Mouse (Mus musculus) lung, embryonic 14.5 days (tissue): ENCODE measurements around the gene Ccdc60. TPM values are rescaled to one million over a fixed set of nuclear protein-coding genes. Genes with fewer than 3 reads are reported as not detected.
"Not testable (repeated sequence)": the region's sequence is repeated elsewhere in the genome, so short reads cannot be mapped to it uniquely, and the experiment has no call there.

Experiments
- ATAC-seq: fragments of 200-750 bp; cut with Nextera tagmentation; 2 replicates; pipeline ENCODE4 v1.8.0; 2017; ENCODE audit warnings: mild to moderate bottlenecking, moderate TSS enrichment, moderate library complexity; ENCODE audit not compliant: insufficient read depth
- DNase-seq: peaks from one replicate; pipeline ENCODE4 v3.0.0-alpha.2; 2015
- H3K27ac ChIP-seq: fragments of 300-500 bp; sonication (generic); 2 replicates; pipeline ENCODE4 v1.5.1; 2014; ENCODE audit warnings: low read depth, mild to moderate bottlenecking, moderate library complexity
- H3K27me3 ChIP-seq: fragments of 300-500 bp; sonication (generic); 2 replicates; pipeline ENCODE4 v1.6.1; 2014; ENCODE audit warnings: low read length, control low read depth; ENCODE audit not compliant: insufficient read depth
- H3K36me3 ChIP-seq: fragments of 300-500 bp; sonication (generic); 2 replicates; pipeline ENCODE4 v1.6.1; 2014; ENCODE audit warnings: control low read depth; ENCODE audit not compliant: insufficient read depth
- H3K4me1 ChIP-seq: fragments of 300-500 bp; sonication (generic); 2 replicates; pipeline ENCODE4 v1.6.1; 2014; ENCODE audit warnings: antibody characterized with exemption, control low read depth; ENCODE audit not compliant: insufficient read depth
- H3K4me2 ChIP-seq: fragments of 300-500 bp; sonication (generic); 2 replicates; pipeline ENCODE4 v1.6.1; 2014; ENCODE audit warnings: mild to moderate bottlenecking
- H3K4me3 ChIP-seq: fragments of 300-500 bp; sonication (generic); 2 replicates; pipeline ENCODE4 v1.5.1; 2014; ENCODE audit warnings: low read depth, low read length
- H3K9ac ChIP-seq: fragments of 300-500 bp; sonication (generic); 2 replicates; pipeline ENCODE4 v1.6.1; 2014
- H3K9me3 ChIP-seq: fragments of 300-500 bp; sonication (generic); 2 replicates; pipeline ENCODE4 v1.6.1; 2016; ENCODE audit warnings: low read depth, low read length, control low read depth
- CTCF ChIP-seq: IDR thresholded peaks from 2 replicates; pipeline ENCODE4 v1.5.1; 2016; ENCODE audit warnings: antibody characterized with exemption, low read depth
- WGBS: fragments of 180-500 bp; shearing (Covaris S2); extraction: QIAGEN DNeasy Blood & Tissue Kit; methylation state at CpG from one replicate; pipeline ENCODE4 v1.1.7; 2014; 5-methylcytosine and 5-hydroxymethylcytosine counted together
- polyA plus RNA-seq: library from polyadenylated mRNA; unstranded; fragments of >200 nt; fragmentation: Nextera tagmentation; extraction: Ambion mirVana; gene quantifications from 2 replicates; pipeline ENCODE4 v1.2.1, GENCODE M21; 2014

Gene Ccdc60
- polyA plus RNA-seq, 1 experiment from 2014 or later = 1.0 TPM

GRCm38 (mm10) chr5:116154811-116155210, 134.0 kb downstream of the Ccdc60 start:
- Histone ChIP-seq H3K27me3 (no peaks in the 10 kb centered on the region), H3K4me2 (no peak overlapping the region), H3K4me3 (no peak overlapping the region), H3K9ac (no peak overlapping the region), H3K27ac (no peak overlapping the region), H3K36me3 (no peaks in the 10 kb centered on the region), H3K9me3 (no peaks in the 10 kb centered on the region), H3K4me1 (no peaks in the 10 kb centered on the region)
- no peak for TF ChIP-seq CTCF
- WGBS = 18% methylated on average over 2 of the region's 2 CpGs
- DNase-seq (peak; percentile 43), ATAC-seq (no peak)

- H3K9ac ChIP-seq, H3K9me3 ChIP-seq, H3K27me3 ChIP-seq, H3K27ac ChIP-seq, H3K4me3 ChIP-seq, H3K36me3 ChIP-seq, DNase-seq, H3K4me2 ChIP-seq, H3K4me1 ChIP-seq, ATAC-seq: not testable (repeated sequence)
Observed at GRCm38 (mm10) chr5:116146446-116146845, 142.3 kb downstream of the Ccdc60 start.

GRCm38 (mm10) chr5:116144711-116145110, 144.1 kb downstream of the Ccdc60 start:
- no peaks in the 10 kb centered on the region for H3K27me3 ChIP-seq
- H3K9ac ChIP-seq = no peak overlapping the region
- H3K4me2 ChIP-seq = no peak overlapping the region
- no peaks in the 10 kb centered on the region for H3K36me3 ChIP-seq
- WGBS = 60% methylated on average over 12 of the region's 12 CpGs
- TF ChIP-seq CTCF = no peak
- no peak for ATAC-seq
- no peak for DNase-seq
- H3K27ac ChIP-seq = no peak overlapping the region
- H3K4me1 ChIP-seq = no peaks in the 10 kb centered on the region
- H3K4me3 ChIP-seq = no peak overlapping the region
- H3K9me3 ChIP-seq = no peaks in the 10 kb centered on the region

- Histone ChIP-seq H3K27me3 (no peaks in the 10 kb centered on the region), H3K4me2 (no peak overlapping the region), H3K9me3 (no peaks in the 10 kb centered on the region), H3K9ac (no peak overlapping the region), H3K36me3 (no peaks in the 10 kb centered on the region), H3K4me1 (no peaks in the 10 kb centered on the region), H3K4me3 (no peak overlapping the region), H3K27ac (no peak overlapping the region)
- ATAC-seq (no peak), DNase-seq (no peak)
- 41% methylated on average over 2 of the region's 2 CpGs for WGBS
- TF ChIP-seq CTCF = no peak
Observed at GRCm38 (mm10) chr5:116140682-116141081, 148.1 kb downstream of the Ccdc60 start.

GRCm38 (mm10) chr5:116123344-116123743, 165.4 kb downstream of the Ccdc60 start:
- peak; percentile 85 for ATAC-seq
- H3K4me3 ChIP-seq = no peak overlapping the region
- H3K9ac ChIP-seq = no peak overlapping the region
- H3K36me3 ChIP-seq = no peaks in the 10 kb centered on the region
- TF ChIP-seq CTCF = peak; percentile 95
- H3K27me3 ChIP-seq = no peaks in the 10 kb centered on the region
- H3K9me3 ChIP-seq = no peaks in the 10 kb centered on the region
- H3K4me1 ChIP-seq = no peaks in the 10 kb centered on the region
- no peak overlapping the region for H3K4me2 ChIP-seq
- WGBS = 9% methylated on average over 11 of the region's 11 CpGs
- H3K27ac ChIP-seq = no peak overlapping the region
- DNase-seq = peak; percentile 95

GRCm38 (mm10) chr5:116116567-116116966, 172.2 kb downstream of the Ccdc60 start:
- Histone ChIP-seq H3K27ac (no peak overlapping the region), H3K9ac (no peak overlapping the region), H3K4me3 (no peak overlapping the region), H3K36me3 (no peaks in the 10 kb centered on the region), H3K4me2 (no peak overlapping the region), H3K9me3 (no peaks in the 10 kb centered on the region), H3K4me1 (no peaks in the 10 kb centered on the region), H3K27me3 (no peaks in the 10 kb centered on the region)
- WGBS = 43% methylated on average over 9 of the region's 9 CpGs
- peak; percentile 92 for TF ChIP-seq CTCF
- ATAC-seq (no peak), DNase-seq (peak; percentile 74)

GRCm38 (mm10) chr5:116116110-116116509, 172.7 kb downstream of the Ccdc60 start:
- H3K9me3 ChIP-seq = no peaks in the 10 kb centered on the region
- peak; percentile 28; the same call in 1 of the 2 replicates for ATAC-seq
- H3K9ac ChIP-seq = no peak overlapping the region
- H3K4me2 ChIP-seq = no peak overlapping the region
- WGBS = 31% methylated on average over 4 of the region's 4 CpGs
- no peak overlapping the region for H3K27ac ChIP-seq
- no peak for TF ChIP-seq CTCF
- no peaks in the 10 kb centered on the region for H3K27me3 ChIP-seq
- no peak overlapping the region for H3K4me3 ChIP-seq
- no peaks in the 10 kb centered on the region for H3K36me3 ChIP-seq
- DNase-seq = peak; percentile 29
- no peaks in the 10 kb centered on the region for H3K4me1 ChIP-seq
